Mouse (Mus musculus) CH12F3 (cell line): Measurements from ENCODE around the gene Tipin.

Experiments
- in situ Hi-C: fragments of 300-500 bp; cut with MboI; formaldehyde crosslinking; loops from 2 replicates; pipeline ENCODE4 v1.14.3; 2020; ENCODE audit warnings: low sequenced_read_pairs

The Tipin gene

GRCm38 (mm10) chr9:64281105-64281780 lies at the start of gene Tipin:
Gene Tipin (plus strand): TSS chr9:64281581.
- in situ Hi-C loops: no loop called here

GRCm38 (mm10) chr9:64231674-64232073 lies 49.7 kb upstream of the Tipin start:
- in situ Hi-C loops: no loop called here

GRCm38 (mm10) chr9:64232257-64232957 lies 49.0 kb upstream of the Tipin start:
- in situ Hi-C loops: no loop called here

GRCm38 (mm10) chr9:64233656-64234055 lies 47.7 kb upstream of the Tipin start:
- in situ Hi-C loops: no loop called here

- in situ Hi-C loops: no loop called here
Measured at GRCm38 (mm10) chr9:64234768-64235435, 46.5 kb upstream of the Tipin start, which contains the start of gene Uchl4. Gene Uchl4 (plus strand): TSS chr9:64235201.

GRCm38 (mm10) chr9:64236056-64236455 lies 45.3 kb upstream of the Tipin start:
- in situ Hi-C loops: no loop called here

- in situ Hi-C loops: no loop called here
Measured at GRCm38 (mm10) chr9:64240116-64240515, 41.3 kb upstream of the Tipin start.

- in situ Hi-C loops: no loop called here
Measured at GRCm38 (mm10) chr9:64240681-64241080, 40.7 kb upstream of the Tipin start.

GRCm38 (mm10) chr9:64242381-64242831 lies 39.0 kb upstream of the Tipin start:
- in situ Hi-C loops: no loop called here

- in situ Hi-C loops: no loop called here
Measured at GRCm38 (mm10) chr9:64249371-64249770, 32.0 kb upstream of the Tipin start.

- in situ Hi-C loops: no loop called here
Measured at GRCm38 (mm10) chr9:64250111-64250730, 31.2 kb upstream of the Tipin start.

GRCm38 (mm10) chr9:64252591-64253020 lies 28.8 kb upstream of the Tipin start:
- in situ Hi-C loops: no loop called here

GRCm38 (mm10) chr9:64253021-64253904 lies 28.1 kb upstream of the Tipin start, which contains the start of gene Map2k1:
Gene Map2k1 (minus strand): TSS chr9:64253631.
- in situ Hi-C loops: no loop called here

- in situ Hi-C loops: no loop called here
Measured at GRCm38 (mm10) chr9:64255422-64255821, 26.0 kb upstream of the Tipin start.

GRCm38 (mm10) chr9:64256204-64256603 lies 25.2 kb upstream of the Tipin start:
- in situ Hi-C loops: no loop called here

GRCm38 (mm10) chr9:64259906-64260305 lies 21.5 kb upstream of the Tipin start:
- in situ Hi-C loops: no loop called here

- in situ Hi-C loops: no loop called here
Measured at GRCm38 (mm10) chr9:64261023-64261422, 20.4 kb upstream of the Tipin start.

- in situ Hi-C loops: no loop called here
Measured at GRCm38 (mm10) chr9:64264813-64265212, 16.6 kb upstream of the Tipin start.

GRCm38 (mm10) chr9:64267231-64267630 lies 14.2 kb upstream of the Tipin start:
- in situ Hi-C loops: no loop called here

- in situ Hi-C loops: no loop called here
Measured at GRCm38 (mm10) chr9:64268196-64268595, 13.2 kb upstream of the Tipin start.
